Mouse (Mus musculus): ENCODE results near the gene Gm28729. TPM values are rescaled to one million over a fixed set of nuclear protein-coding genes. Genes with fewer than 3 reads are reported as not detected.
"Not testable (repeated sequence)": the region's sequence is repeated elsewhere in the genome, so short reads cannot be mapped to it uniquely, and the experiment has no call there.

Gm28729 gene
- polyA plus RNA-seq, 1 experiment, result not detected

GRCm38 (mm10) chr9:96534256-96534655 lies 9.2 kb upstream of the Gm28729 start:
- no peak overlapping the region for H3K27ac ChIP-seq (replicated peaks; ENCODE audit: low read depth, low read length)
- no peak overlapping the region for H3K4me3 ChIP-seq (ENCODE audit: insufficient read depth, low read depth, low read length)

GRCm38 (mm10) chr9:96533476-96533875 lies 8.4 kb upstream of the Gm28729 start:
- Histone ChIP-seq H3K4me1 (ENCODE audit: control insufficient read depth, insufficient read depth, insufficient read length, low read length) (peaks cover 2% of the 10 kb centered on the region; the same call in 1 of the 2 replicates), H3K4me3 (ENCODE audit: insufficient read depth, low read depth, low read length) (no peak overlapping the region), H3K27ac (replicated peaks; ENCODE audit: low read depth, low read length) (no peak overlapping the region)

More at GRCm38 (mm10) chr9:96534256-96534655, 9.2 kb upstream of the Gm28729 start:
- H3K4me1 ChIP-seq (ENCODE audit: control insufficient read depth, insufficient read depth, insufficient read length, low read length), result peaks cover 2% of the 10 kb centered on the region; the same call in 1 of the 2 replicates

- no peak overlapping the region for H3K4me3 ChIP-seq (ENCODE audit: insufficient read depth, low read depth, low read length)
- H3K27ac ChIP-seq (replicated peaks; ENCODE audit: low read depth, low read length), result no peak overlapping the region
- H3K4me1 ChIP-seq (ENCODE audit: control insufficient read depth, insufficient read depth, insufficient read length, low read length), result peaks cover 2% of the 10 kb centered on the region; the same call in 1 of the 2 replicates
These were observed 7.5 kb upstream of the Gm28729 start for GRCm38 (mm10) chr9:96532531-96532930.

- Histone ChIP-seq H3K4me3 (ENCODE audit: insufficient read depth, low read depth, low read length) (peak overlapping the region; percentile 5), H3K27ac (replicated peaks; ENCODE audit: low read depth, low read length) (no peak overlapping the region), H3K4me1 (ENCODE audit: control insufficient read depth, insufficient read depth, insufficient read length, low read length) (no peaks in the 10 kb centered on the region)
These were observed 5.6 kb upstream of the Gm28729 start for GRCm38 (mm10) chr9:96530674-96531081.

GRCm38 (mm10) chr9:96529961-96530673 lies 5.1 kb upstream of the Gm28729 start:
- Histone ChIP-seq H3K4me3 (ENCODE audit: insufficient read depth, low read depth, low read length) (peak overlapping the region; percentile 5; the same call in 1 of the 2 replicates), H3K27ac (replicated peaks; ENCODE audit: low read depth, low read length) (no peak overlapping the region), H3K4me1 (ENCODE audit: control insufficient read depth, insufficient read depth, insufficient read length, low read length) (no peaks in the 10 kb centered on the region)

GRCm38 (mm10) chr9:96526011-96526410 lies 947 bp upstream of the Gm28729 start:
- Histone ChIP-seq H3K4me1 (ENCODE audit: control insufficient read depth, insufficient read depth, insufficient read length, low read length) (no peaks in the 10 kb centered on the region), H3K27ac (replicated peaks; ENCODE audit: low read depth, low read length) (no peak overlapping the region), H3K4me3 (ENCODE audit: insufficient read depth, low read depth, low read length) (no peak overlapping the region)

- no peak overlapping the region for H3K27ac ChIP-seq (replicated peaks; ENCODE audit: low read depth, low read length)
- H3K4me3 ChIP-seq (ENCODE audit: insufficient read depth, low read depth, low read length), result no peak overlapping the region
- no peaks in the 10 kb centered on the region for H3K4me1 ChIP-seq (ENCODE audit: control insufficient read depth, insufficient read depth, insufficient read length, low read length)
These were observed 1.9 kb downstream of the Gm28729 start for GRCm38 (mm10) chr9:96523148-96523547.

GRCm38 (mm10) chr9:96521574-96521973 lies 3.5 kb downstream of the Gm28729 start:
- not testable (repeated sequence) for H3K27ac ChIP-seq (replicated peaks; ENCODE audit: low read depth, low read length); H3K4me1 ChIP-seq (ENCODE audit: control insufficient read depth, insufficient read depth, insufficient read length, low read length); H3K4me3 ChIP-seq (ENCODE audit: insufficient read depth, low read depth, low read length)

GRCm38 (mm10) chr9:96517429-96517828 lies 7.6 kb downstream of the Gm28729 start:
- no peak overlapping the region for H3K4me3 ChIP-seq (ENCODE audit: insufficient read depth, low read depth, low read length)
- no peaks in the 10 kb centered on the region for H3K4me1 ChIP-seq (ENCODE audit: control insufficient read depth, insufficient read depth, insufficient read length, low read length)
- H3K27ac ChIP-seq (replicated peaks; ENCODE audit: low read depth, low read length), result no peak overlapping the region

- Histone ChIP-seq H3K27ac (replicated peaks; ENCODE audit: low read depth, low read length) (no peak overlapping the region), H3K4me1 (ENCODE audit: control insufficient read depth, insufficient read depth, insufficient read length, low read length) (no peaks in the 10 kb centered on the region), H3K4me3 (ENCODE audit: insufficient read depth, low read depth, low read length) (no peak overlapping the region)
These were observed 8.3 kb downstream of the Gm28729 start for GRCm38 (mm10) chr9:96516806-96517205.

- Histone ChIP-seq H3K27ac (replicated peaks; ENCODE audit: low read depth, low read length) (no peak overlapping the region), H3K4me3 (ENCODE audit: insufficient read depth, low read depth, low read length) (no peak overlapping the region), H3K4me1 (ENCODE audit: control insufficient read depth, insufficient read depth, insufficient read length, low read length) (no peaks in the 10 kb centered on the region)
These were observed 9.3 kb downstream of the Gm28729 start for GRCm38 (mm10) chr9:96515737-96516136.

GRCm38 (mm10) chr9:96514278-96514677 lies 10.8 kb downstream of the Gm28729 start:
- no peaks in the 10 kb centered on the region for H3K4me1 ChIP-seq (ENCODE audit: control insufficient read depth, insufficient read depth, insufficient read length, low read length)
- H3K27ac ChIP-seq (replicated peaks; ENCODE audit: low read depth, low read length), result no peak overlapping the region
- no peak overlapping the region for H3K4me3 ChIP-seq (ENCODE audit: insufficient read depth, low read depth, low read length)

- H3K27ac ChIP-seq (replicated peaks; ENCODE audit: low read depth, low read length), result peak overlapping the region; percentile 83
- H3K4me3 ChIP-seq (ENCODE audit: insufficient read depth, low read depth, low read length), result peak overlapping the region; percentile 47
- peaks cover 2% of the 10 kb centered on the region; the same call in 1 of the 2 replicates for H3K4me1 ChIP-seq (ENCODE audit: control insufficient read depth, insufficient read depth, insufficient read length, low read length)
These were observed 19.0 kb downstream of the Gm28729 start for GRCm38 (mm10) chr9:96506011-96506498.

- H3K4me1 ChIP-seq (ENCODE audit: control insufficient read depth, insufficient read depth, insufficient read length, low read length), result peaks cover 2% of the 10 kb centered on the region; the same call in 1 of the 2 replicates
- H3K4me3 ChIP-seq (ENCODE audit: insufficient read depth, low read depth, low read length), result no peak overlapping the region
- H3K27ac ChIP-seq (replicated peaks; ENCODE audit: low read depth, low read length), result no peak overlapping the region
These were observed 19.9 kb downstream of the Gm28729 start for GRCm38 (mm10) chr9:96505156-96505555.

- H3K4me3 ChIP-seq (ENCODE audit: insufficient read depth, low read depth, low read length), result no peak overlapping the region
- H3K27ac ChIP-seq (replicated peaks; ENCODE audit: low read depth, low read length), result no peak overlapping the region
- H3K4me1 ChIP-seq (ENCODE audit: control insufficient read depth, insufficient read depth, insufficient read length, low read length), result peaks cover 2% of the 10 kb centered on the region; the same call in 1 of the 2 replicates
These were observed 20.8 kb downstream of the Gm28729 start for GRCm38 (mm10) chr9:96504116-96504895.

Measured in brown adipose tissue, adult 24 weeks (tissue).